Mouse (Mus musculus) ES-Bruce4 (cell line): ENCODE data around the gene Pigv.

Experiments used
- CTCF ChIP-seq: IDR thresholded peaks from one replicate; pipeline ENCODE4 v1.8.1; 2011; ENCODE audit warnings: low read depth, low read length
- EP300 ChIP-seq: IDR thresholded peaks from 2 replicates; pipeline ENCODE4 v1.6.1; 2011; ENCODE audit warnings: low read depth, low read length; ENCODE audit not compliant: insufficient read depth

DNA sequence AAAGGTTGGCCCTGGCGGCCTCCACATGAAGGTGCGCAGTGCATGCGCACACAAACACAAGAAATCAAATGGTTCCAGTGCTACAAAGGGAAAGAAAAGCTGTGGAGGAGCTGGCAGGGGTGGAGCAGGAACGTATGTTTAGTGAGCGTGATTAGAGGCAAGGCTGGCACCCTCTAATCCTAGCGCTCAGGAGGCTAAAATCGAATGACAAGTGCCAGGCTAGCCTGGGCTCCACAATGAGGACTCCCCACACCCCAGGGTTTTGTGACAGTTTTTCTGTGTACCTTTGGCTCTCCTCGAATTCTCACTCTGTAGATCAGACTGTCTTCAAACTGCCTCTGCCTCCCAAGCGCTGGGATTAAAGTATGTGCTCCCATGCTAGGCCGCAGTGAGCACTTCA, 19.7 kb downstream of the Pigv start:
- no peak for TF ChIP-seq EP300
- no peak for TF ChIP-seq CTCF
